Mouse (Mus musculus) G1E (cell line): ENCODE measurements at regions not wholly inside any gene's neighbourhood (a gene's known extent, or its start where the extent isn't known, plus 50 kb on each side); places are given as distances from the start of the nearest gene placed in this dataset.

Experiments
- CTCF ChIP-seq: IDR thresholded peaks from 2 replicates; pipeline ENCODE4 v1.5.1; 2012; ENCODE audit warnings: low read depth, low read length, inconsistent platforms, mixed read lengths
- GATA1 ChIP-seq: IDR thresholded peaks from 2 replicates; pipeline ENCODE4 v1.6.1; 2012; ENCODE audit warnings: borderline replicate concordance, low read length, inconsistent platforms, mixed read lengths

DNA sequence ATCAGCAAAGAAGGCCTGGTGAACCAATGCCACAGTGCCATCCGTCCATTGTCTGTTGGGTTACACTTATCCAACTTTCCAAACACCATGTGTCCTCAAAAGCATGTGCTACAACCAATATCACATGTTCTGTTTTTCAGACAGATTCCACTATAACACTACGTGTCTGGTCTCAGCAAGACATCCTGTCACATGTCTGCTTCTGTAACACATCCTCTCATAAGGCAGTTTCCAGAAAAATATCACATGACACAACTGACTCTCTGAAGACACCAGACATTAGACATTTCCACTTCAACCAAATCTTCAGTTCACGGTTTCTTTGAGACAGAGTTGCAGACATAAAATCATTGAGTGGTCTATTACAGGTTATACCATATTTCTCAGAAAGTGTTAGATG, 1381.3 kb upstream of the Sel1l start:
- no peak for TF ChIP-seq GATA1
- no peak for TF ChIP-seq CTCF
